Mouse (Mus musculus): ENCODE results near the gene Lrrk1. TPM values are rescaled to one million over a fixed set of nuclear protein-coding genes. Genes with fewer than 3 reads are reported as not detected.

Lrrk1 gene
- polyA plus RNA-seq (2015; fragmentation: Nextera tagmentation; extraction: Ambion mirVana), result 23.2 and 26.0 TPM in 2 replicates

GRCm38 (mm10) chr7:66387813-66388521, at the start of gene Lrrk1:
Lrrk1 (minus strand) TSS chr7:66388350.
- Histone ChIP-seq H3K4me3 (peak within 1 kb of the TSS; percentile 88), H3K9ac (peak within 1 kb of the TSS; percentile 92), H3K4me1 (peaks cover 46% of the 10 kb centered on the region), H3K4me2 (peak within 1 kb of the TSS; percentile 96), H3K36me3 (no peaks in the 10 kb centered on the region), H3K9me3 (no peaks in the 10 kb centered on the region), H3K27ac (peak within 1 kb of the TSS; percentile 87), H3K27me3 (no peaks in the 10 kb centered on the region)
- peak; percentile 81 for ATAC-seq (ENCODE audit: borderline replicate concordance, extremely low read depth, low FRiP score, low TSS enrichment)
- WGBS, result under 1% methylated on average over 70 of the region's 70 CpGs

- no peak overlapping the region for H3K4me3 ChIP-seq
- ATAC-seq (ENCODE audit: borderline replicate concordance, extremely low read depth, low FRiP score, low TSS enrichment), result peak; percentile 55; the same call in 1 of the 2 replicates
- no peak overlapping the region for H3K4me2 ChIP-seq
- no peak overlapping the region for H3K9ac ChIP-seq
- H3K36me3 ChIP-seq, result no peaks in the 10 kb centered on the region
- no peaks in the 10 kb centered on the region for H3K9me3 ChIP-seq
- WGBS, result 26% methylated on average over 10 of the region's 10 CpGs
- no peak overlapping the region for H3K27ac ChIP-seq
- 0 out of 2 replicates have a peak, but pooled peaks cover 6% of the 10 kb centered on the region for H3K4me1 ChIP-seq
- H3K27me3 ChIP-seq, result peaks cover 6% of the 10 kb centered on the region
These were observed 46.3 kb upstream of the Lrrk1 start for GRCm38 (mm10) chr7:66434453-66434935.

GRCm38 (mm10) chr7:66427437-66428161, 39.4 kb upstream of the Lrrk1 start, which contains the start of gene Aldh1a3:
Aldh1a3 (minus strand) TSS chr7:66427517.
- Histone ChIP-seq H3K27ac (no peak within 1 kb of the TSS), H3K27me3 (peaks cover 57% of the 10 kb centered on the region), H3K36me3 (no peaks in the 10 kb centered on the region), H3K4me2 (peak within 1 kb of the TSS; percentile 97), H3K4me1 (peaks cover 19% of the 10 kb centered on the region), H3K9ac (peak within 1 kb of the TSS; percentile 39; the same call in 1 of the 2 replicates), H3K4me3 (peak within 1 kb of the TSS; percentile 50), H3K9me3 (no peaks in the 10 kb centered on the region)
- ATAC-seq (ENCODE audit: borderline replicate concordance, extremely low read depth, low FRiP score, low TSS enrichment), result peak; percentile 89
- WGBS, result under 1% methylated on average over 53 of the region's 56 CpGs

- Histone ChIP-seq H3K4me2 (peak overlapping the region; percentile 97), H3K36me3 (no peaks in the 10 kb centered on the region), H3K4me1 (peaks cover 19% of the 10 kb centered on the region), H3K4me3 (peak overlapping the region; percentile 50), H3K9ac (0 out of 2 replicates have a peak overlapping the region, but pooled peaks have one; percentile 39), H3K9me3 (no peaks in the 10 kb centered on the region), H3K27ac (no peak overlapping the region), H3K27me3 (peaks cover 57% of the 10 kb centered on the region)
- 1% methylated on average over 23 of the region's 23 CpGs for WGBS
- peak; percentile 40; the same call in 1 of the 2 replicates for ATAC-seq (ENCODE audit: borderline replicate concordance, extremely low read depth, low FRiP score, low TSS enrichment)
These were observed 38.9 kb upstream of the Lrrk1 start for GRCm38 (mm10) chr7:66427053-66427436.

- no peak overlapping the region for H3K27ac ChIP-seq
- 70% methylated on average over 8 of the region's 8 CpGs for WGBS
These were observed 33.8 kb upstream of the Lrrk1 start for GRCm38 (mm10) chr7:66421903-66422302.

GRCm38 (mm10) chr7:66418981-66419380, 30.8 kb upstream of the Lrrk1 start:
- no peaks in the 10 kb centered on the region for H3K4me1 ChIP-seq
- peaks cover 4% of the 10 kb centered on the region; the same call in 1 of the 2 replicates for H3K27me3 ChIP-seq
- H3K4me2 ChIP-seq, result no peak overlapping the region
- WGBS, result 39% methylated on average over 12 of the region's 12 CpGs
- H3K4me3 ChIP-seq, result no peak overlapping the region
- H3K36me3 ChIP-seq, result no peaks in the 10 kb centered on the region
- no peaks in the 10 kb centered on the region for H3K9me3 ChIP-seq
- H3K27ac ChIP-seq, result no peak overlapping the region
- H3K9ac ChIP-seq, result no peak overlapping the region
- no peak for ATAC-seq (ENCODE audit: borderline replicate concordance, extremely low read depth, low FRiP score, low TSS enrichment)

More at GRCm38 (mm10) chr7:66421903-66422302, 33.8 kb upstream of the Lrrk1 start:
- no peaks in the 10 kb centered on the region for H3K36me3 ChIP-seq
- no peaks in the 10 kb centered on the region for H3K9me3 ChIP-seq
- H3K4me3 ChIP-seq, result no peak overlapping the region
- H3K9ac ChIP-seq, result no peak overlapping the region
- ATAC-seq (ENCODE audit: borderline replicate concordance, extremely low read depth, low FRiP score, low TSS enrichment), result no peak
- H3K4me1 ChIP-seq, result peaks cover 6% of the 10 kb centered on the region
- H3K4me2 ChIP-seq, result no peak overlapping the region
- peaks cover 28% of the 10 kb centered on the region for H3K27me3 ChIP-seq

- no peak overlapping the region for H3K4me2 ChIP-seq
- ATAC-seq (ENCODE audit: borderline replicate concordance, extremely low read depth, low FRiP score, low TSS enrichment), result no peak
- peaks cover 4% of the 10 kb centered on the region; the same call in 1 of the 2 replicates for H3K27me3 ChIP-seq
- no peak overlapping the region for H3K27ac ChIP-seq
- H3K4me1 ChIP-seq, result no peaks in the 10 kb centered on the region
- H3K9me3 ChIP-seq, result no peaks in the 10 kb centered on the region
- H3K9ac ChIP-seq, result no peak overlapping the region
- WGBS, result 58% methylated on average over 4 of the region's 4 CpGs
- no peaks in the 10 kb centered on the region for H3K36me3 ChIP-seq
- no peak overlapping the region for H3K4me3 ChIP-seq
These were observed 28.7 kb upstream of the Lrrk1 start for GRCm38 (mm10) chr7:66416829-66417228.

- H3K27me3 ChIP-seq, result no peaks in the 10 kb centered on the region
- 81% methylated on average over 7 of the region's 7 CpGs for WGBS
- no peak overlapping the region for H3K27ac ChIP-seq
- H3K36me3 ChIP-seq, result no peaks in the 10 kb centered on the region
- H3K4me1 ChIP-seq, result no peaks in the 10 kb centered on the region
- H3K4me2 ChIP-seq, result no peak overlapping the region
- no peak overlapping the region for H3K9ac ChIP-seq
- no peak overlapping the region for H3K4me3 ChIP-seq
- ATAC-seq (ENCODE audit: borderline replicate concordance, extremely low read depth, low FRiP score, low TSS enrichment), result no peak
- no peaks in the 10 kb centered on the region for H3K9me3 ChIP-seq
These were observed 24.9 kb upstream of the Lrrk1 start for GRCm38 (mm10) chr7:66413093-66413492.

GRCm38 (mm10) chr7:66409433-66409832, 21.3 kb upstream of the Lrrk1 start:
- Histone ChIP-seq H3K27ac (no peak overlapping the region), H3K9ac (no peak overlapping the region), H3K4me1 (peaks cover 25% of the 10 kb centered on the region), H3K4me3 (no peak overlapping the region), H3K36me3 (no peaks in the 10 kb centered on the region), H3K27me3 (no peaks in the 10 kb centered on the region), H3K4me2 (no peak overlapping the region), H3K9me3 (no peaks in the 10 kb centered on the region)
- 64% methylated on average over 6 of the region's 6 CpGs for WGBS
- no peak for ATAC-seq (ENCODE audit: borderline replicate concordance, extremely low read depth, low FRiP score, low TSS enrichment)

GRCm38 (mm10) chr7:66406971-66407370, 18.8 kb upstream of the Lrrk1 start:
- Histone ChIP-seq H3K4me3 (no peak overlapping the region), H3K9ac (no peak overlapping the region), H3K4me1 (peaks cover 33% of the 10 kb centered on the region), H3K36me3 (no peaks in the 10 kb centered on the region), H3K4me2 (no peak overlapping the region), H3K27ac (no peak overlapping the region), H3K9me3 (no peaks in the 10 kb centered on the region), H3K27me3 (no peaks in the 10 kb centered on the region)
- ATAC-seq (ENCODE audit: borderline replicate concordance, extremely low read depth, low FRiP score, low TSS enrichment), result no peak
- 43% methylated on average over 8 of the region's 8 CpGs for WGBS

GRCm38 (mm10) chr7:66405951-66406721, 18.0 kb upstream of the Lrrk1 start:
- no peaks in the 10 kb centered on the region for H3K27me3 ChIP-seq
- no peak overlapping the region for H3K4me2 ChIP-seq
- no peak for ATAC-seq (ENCODE audit: borderline replicate concordance, extremely low read depth, low FRiP score, low TSS enrichment)
- 37% methylated on average over 13 of the region's 13 CpGs for WGBS
- H3K27ac ChIP-seq, result no peak overlapping the region
- no peak overlapping the region for H3K4me3 ChIP-seq
- no peak overlapping the region for H3K9ac ChIP-seq
- no peaks in the 10 kb centered on the region for H3K9me3 ChIP-seq
- peaks cover 33% of the 10 kb centered on the region for H3K4me1 ChIP-seq
- no peaks in the 10 kb centered on the region for H3K36me3 ChIP-seq
